Mouse (Mus musculus): ENCODE results near the gene Ldb3. TPM values are rescaled to one million over a fixed set of nuclear protein-coding genes. Genes with fewer than 3 reads are reported as not detected.
A peak's percentile ranks its signal among the peaks of the same experiment; 100 is the strongest.

Gene Ldb3
- polyA plus RNA-seq (2016; fragmentation: Nextera tagmentation; extraction: Ambion mirVana): 0.02 TPM in 1 of 2 replicates, not detected in the other

DNA sequence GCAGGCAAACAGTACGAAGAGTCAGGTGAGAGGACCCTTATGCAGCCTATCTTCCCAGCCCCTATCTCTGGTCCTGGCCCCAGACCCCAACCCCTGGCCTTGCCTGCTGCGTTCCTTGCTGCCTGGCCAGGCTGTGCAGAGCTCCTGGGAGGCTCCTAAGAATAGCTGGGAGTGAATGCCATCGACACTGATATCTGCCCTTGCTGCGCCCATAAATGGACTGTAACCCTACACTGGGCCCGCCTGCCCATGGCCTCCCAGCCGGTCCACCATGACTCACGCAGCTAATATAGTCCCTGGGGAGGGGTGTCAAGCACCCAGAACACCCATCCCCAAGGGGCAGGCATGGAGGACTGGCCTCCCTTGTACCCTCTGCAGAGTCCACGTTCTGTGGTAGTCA, at the start of gene Ldb3:
Gene Ldb3 (minus strand): TSS at position 185 of the 400 bp plus-strand sequence.
- Histone ChIP-seq H3K4me3 (no peak within 1 kb of the TSS), H3K27ac (replicated peaks) (no peak within 1 kb of the TSS), H3K4me1 (peaks cover 15% of the 10 kb centered on the region), H3K36me3 (no peaks in the 10 kb centered on the region), H3K9me3 (replicated peaks) (no peaks in the 10 kb centered on the region), H3K27me3 (ENCODE audit: low read depth, poor library complexity, severe bottlenecking) (no peaks in the 10 kb centered on the region)
- 75% methylated on average over 8 of the region's 8 CpGs for WGBS
- no peak for DNase-seq (ENCODE audit: low spot score)

GRCm38 (mm10) chr14:34635721-34636120, 47.2 kb upstream of the Ldb3 start:
- Histone ChIP-seq H3K9me3 (replicated peaks) (no peaks in the 10 kb centered on the region), H3K4me1 (no peaks in the 10 kb centered on the region), H3K27me3 (ENCODE audit: low read depth, poor library complexity, severe bottlenecking) (no peaks in the 10 kb centered on the region), H3K27ac (replicated peaks) (no peak overlapping the region), H3K36me3 (no peaks in the 10 kb centered on the region), H3K4me3 (no peak overlapping the region)
- WGBS: 86% methylated on average over 6 of the region's 6 CpGs
- DNase-seq (ENCODE audit: low spot score): no peak

DNA sequence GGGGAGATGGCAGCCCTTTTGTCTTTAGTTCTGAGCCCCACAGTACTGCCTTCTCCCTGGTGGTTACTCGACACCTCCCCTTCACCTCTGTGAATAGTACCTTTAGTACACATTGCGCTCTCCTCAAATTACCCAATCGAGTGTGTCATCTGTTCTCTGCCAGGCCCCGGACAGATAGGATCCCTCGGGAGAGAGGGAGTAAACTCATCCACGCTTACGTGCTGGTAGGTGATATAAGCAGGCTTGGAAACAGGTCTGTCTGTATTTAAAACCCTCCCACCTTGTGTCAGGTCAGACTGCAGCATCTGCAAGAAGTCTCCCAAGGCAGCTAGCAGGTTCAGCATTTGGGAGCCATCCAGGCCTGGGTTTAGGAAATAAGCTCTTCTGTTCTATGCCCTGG, 46.7 kb upstream of the Ldb3 start:
- no peak overlapping the region for H3K4me3 ChIP-seq
- H3K27me3 ChIP-seq (ENCODE audit: low read depth, poor library complexity, severe bottlenecking): no peaks in the 10 kb centered on the region
- 52% methylated on average over 7 of the region's 7 CpGs for WGBS
- no peaks in the 10 kb centered on the region for H3K9me3 ChIP-seq (replicated peaks)
- no peak for DNase-seq (ENCODE audit: low spot score)
- no peak overlapping the region for H3K27ac ChIP-seq (replicated peaks)
- no peaks in the 10 kb centered on the region for H3K4me1 ChIP-seq
- no peaks in the 10 kb centered on the region for H3K36me3 ChIP-seq

- no peak for DNase-seq (ENCODE audit: low spot score)
- Histone ChIP-seq H3K27me3 (ENCODE audit: low read depth, poor library complexity, severe bottlenecking) (no peaks in the 10 kb centered on the region), H3K4me1 (no peaks in the 10 kb centered on the region), H3K36me3 (no peaks in the 10 kb centered on the region), H3K27ac (replicated peaks) (no peak overlapping the region), H3K9me3 (replicated peaks) (no peaks in the 10 kb centered on the region), H3K4me3 (no peak overlapping the region)
- WGBS: 77% methylated on average over 10 of the region's 10 CpGs
Observed at GRCm38 (mm10) chr14:34632722-34633448, 44.4 kb upstream of the Ldb3 start.

DNA sequence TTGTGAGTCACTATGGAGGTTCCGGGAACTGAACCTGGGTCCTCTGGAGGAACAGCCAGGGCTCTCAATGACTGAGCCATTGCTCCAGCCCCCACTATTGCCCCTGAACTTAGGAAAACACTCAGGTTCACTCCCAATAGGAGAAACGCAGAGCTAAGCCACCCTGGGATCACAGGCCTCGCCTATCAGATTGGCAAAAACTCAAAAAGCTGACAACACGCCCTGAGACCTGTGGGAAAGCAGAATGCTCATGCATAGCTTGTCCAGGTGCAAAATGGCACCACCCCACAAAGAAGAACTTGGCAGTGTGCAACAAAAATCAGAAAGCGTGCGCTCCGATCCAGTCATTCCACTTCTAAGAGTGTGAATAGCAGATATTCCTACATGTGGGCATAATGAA, 38.3 kb upstream of the Ldb3 start:
- Histone ChIP-seq H3K27me3 (ENCODE audit: low read depth, poor library complexity, severe bottlenecking) (no peaks in the 10 kb centered on the region), H3K4me3 (no peak overlapping the region), H3K9me3 (replicated peaks) (no peaks in the 10 kb centered on the region), H3K4me1 (no peaks in the 10 kb centered on the region), H3K27ac (replicated peaks) (no peak overlapping the region), H3K36me3 (no peaks in the 10 kb centered on the region)
- 90% methylated on average over 7 of the region's 7 CpGs for WGBS
- no peak for DNase-seq (ENCODE audit: low spot score)

DNA sequence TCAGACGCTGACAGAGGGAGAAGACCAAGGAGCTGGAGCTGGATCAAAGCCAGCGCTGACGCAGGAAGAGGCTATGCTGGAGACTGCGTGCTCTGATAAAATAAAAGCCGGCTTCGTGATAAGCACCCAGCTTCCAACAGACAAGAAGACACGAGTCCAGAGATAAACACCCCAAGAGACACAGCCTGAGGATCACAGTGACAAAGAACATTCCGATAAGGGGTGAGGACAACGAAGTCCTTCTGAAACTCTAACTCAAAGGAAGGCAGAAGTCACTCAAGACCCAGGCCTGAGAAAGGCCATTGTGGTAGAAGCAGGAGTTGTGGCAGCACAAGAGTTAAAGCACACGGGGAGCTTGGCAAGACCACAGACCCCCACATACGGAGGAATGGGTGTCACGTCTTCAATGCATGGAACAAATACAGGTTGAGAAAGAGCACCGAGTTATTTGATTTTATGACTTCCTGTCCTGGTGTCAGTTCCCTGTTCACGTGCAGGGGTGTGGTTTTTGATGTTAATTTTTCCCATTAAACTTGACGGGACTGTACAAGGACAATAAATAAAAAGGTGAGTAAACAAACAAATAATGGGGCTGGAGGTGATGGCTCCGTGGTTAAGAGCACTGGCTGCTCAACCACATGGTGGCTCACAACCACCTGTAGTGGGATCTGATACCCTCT, 35.2 kb upstream of the Ldb3 start:
- no peak for DNase-seq (ENCODE audit: low spot score)
- WGBS: 83% methylated on average over 16 of the region's 16 CpGs

DNA sequence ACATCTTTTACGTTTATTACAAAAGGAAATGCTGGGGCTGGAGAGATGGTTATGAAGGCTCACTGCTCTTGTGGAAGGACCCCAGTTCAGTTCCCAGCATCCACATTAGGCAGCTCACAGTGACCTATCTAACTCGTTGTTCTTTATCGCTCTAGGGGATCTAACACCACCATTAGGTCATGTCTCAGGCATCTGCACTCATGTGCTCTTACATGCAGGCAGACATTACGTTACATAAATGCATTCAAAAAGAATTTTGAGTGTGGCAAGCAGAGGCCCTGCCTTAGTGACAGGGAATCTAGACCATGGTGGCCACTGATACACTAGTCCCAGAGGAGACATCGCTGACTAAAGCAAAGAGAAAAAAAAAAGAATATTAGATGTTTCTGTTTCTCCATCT, 34.6 kb upstream of the Ldb3 start:
- H3K36me3 ChIP-seq: no peaks in the 10 kb centered on the region
- H3K27ac ChIP-seq (replicated peaks): no peak overlapping the region
- H3K4me3 ChIP-seq: no peak overlapping the region
- 92% methylated on average over 5 of the region's 5 CpGs for WGBS
- no peaks in the 10 kb centered on the region for H3K9me3 ChIP-seq (replicated peaks)
- H3K27me3 ChIP-seq (ENCODE audit: low read depth, poor library complexity, severe bottlenecking): peaks cover 10% of the 10 kb centered on the region
- H3K4me1 ChIP-seq: peaks cover 4% of the 10 kb centered on the region; the same call in 1 of the 2 replicates
- no peak for DNase-seq (ENCODE audit: low spot score)

More for the DNA sequence above, 35.2 kb upstream of the Ldb3 start:
- H3K27ac ChIP-seq (replicated peaks): no peak overlapping the region
- peaks cover 6% of the 10 kb centered on the region for H3K27me3 ChIP-seq (ENCODE audit: low read depth, poor library complexity, severe bottlenecking)
- no peaks in the 10 kb centered on the region for H3K9me3 ChIP-seq (replicated peaks)
- no peaks in the 10 kb centered on the region for H3K36me3 ChIP-seq
- no peak overlapping the region for H3K4me3 ChIP-seq
- peaks cover 2% of the 10 kb centered on the region; the same call in 1 of the 2 replicates for H3K4me1 ChIP-seq

DNA sequence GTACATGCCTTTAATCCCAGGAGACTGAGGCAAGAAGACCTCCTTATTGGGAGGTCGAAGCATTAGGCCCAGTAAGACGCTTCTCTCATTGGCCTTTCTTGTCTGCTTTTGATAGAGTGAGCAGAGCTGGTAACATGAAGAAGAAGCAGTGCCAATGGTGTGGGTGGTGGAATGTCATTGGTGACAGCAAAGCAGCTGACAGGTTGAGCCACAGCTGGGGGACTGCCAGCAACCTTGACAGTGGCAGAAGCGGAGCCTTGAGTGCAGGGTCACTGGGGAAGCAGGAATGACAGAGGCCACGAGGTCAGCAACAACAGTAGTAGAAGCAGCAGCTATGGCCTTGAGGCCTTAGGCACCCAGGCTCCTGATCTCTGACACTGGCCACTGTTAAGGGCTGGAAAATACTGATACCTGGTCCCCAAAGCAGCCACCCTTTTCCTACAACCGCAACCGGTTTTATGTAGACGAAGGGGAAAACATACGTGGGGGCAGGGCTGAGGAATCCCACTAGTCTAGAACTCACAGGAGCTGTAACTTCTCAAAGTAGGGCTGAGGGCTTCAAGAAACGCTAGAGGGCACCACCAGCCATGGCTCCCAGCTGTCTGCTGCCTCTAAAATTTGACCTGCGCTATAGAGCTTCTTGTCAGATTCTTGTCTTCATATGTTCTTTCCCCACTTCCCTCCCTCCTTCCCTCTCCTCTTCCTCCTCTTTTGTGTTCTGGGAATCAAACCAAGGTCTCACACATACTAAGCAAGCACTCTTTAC, 32.3 kb upstream of the Ldb3 start:
- peak; percentile 29 for DNase-seq (ENCODE audit: low spot score)

DNA sequence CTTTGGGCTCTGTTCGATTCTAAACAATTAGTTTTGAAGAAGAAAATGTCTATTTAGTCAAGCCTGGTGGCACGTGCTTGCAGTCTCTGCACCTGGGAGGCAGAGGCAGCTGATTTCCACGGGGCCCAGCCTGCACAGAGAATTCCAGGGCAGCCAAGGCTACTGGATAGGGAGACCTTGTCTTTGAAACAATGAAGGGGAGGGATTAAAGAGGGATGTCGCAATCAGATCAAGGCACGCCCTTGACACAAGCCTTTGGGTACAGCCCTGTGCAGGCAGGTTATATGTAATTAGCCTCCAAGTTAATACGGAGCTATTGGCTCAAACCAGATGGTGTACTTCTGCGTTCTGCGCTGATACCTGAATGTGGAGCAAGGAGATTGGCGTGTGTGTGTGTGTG, 30.3 kb upstream of the Ldb3 start:
- WGBS: 42% methylated on average over 9 of the region's 9 CpGs
- Histone ChIP-seq H3K9me3 (replicated peaks) (no peaks in the 10 kb centered on the region), H3K27me3 (ENCODE audit: low read depth, poor library complexity, severe bottlenecking) (peaks cover 42% of the 10 kb centered on the region), H3K4me1 (peaks cover 14% of the 10 kb centered on the region), H3K36me3 (no peaks in the 10 kb centered on the region), H3K27ac (replicated peaks) (no peak overlapping the region), H3K4me3 (no peak overlapping the region)
- DNase-seq (ENCODE audit: low spot score): no peak

More for the DNA sequence above, 32.3 kb upstream of the Ldb3 start:
- H3K36me3 ChIP-seq: no peaks in the 10 kb centered on the region
- H3K27me3 ChIP-seq (ENCODE audit: low read depth, poor library complexity, severe bottlenecking): peaks cover 22% of the 10 kb centered on the region
- H3K27ac ChIP-seq (replicated peaks): no peak overlapping the region
- H3K4me1 ChIP-seq: peaks cover 4% of the 10 kb centered on the region; the same call in 1 of the 2 replicates
- no peaks in the 10 kb centered on the region for H3K9me3 ChIP-seq (replicated peaks)
- 38% methylated on average over 10 of the region's 10 CpGs for WGBS
- no peak overlapping the region for H3K4me3 ChIP-seq

DNA sequence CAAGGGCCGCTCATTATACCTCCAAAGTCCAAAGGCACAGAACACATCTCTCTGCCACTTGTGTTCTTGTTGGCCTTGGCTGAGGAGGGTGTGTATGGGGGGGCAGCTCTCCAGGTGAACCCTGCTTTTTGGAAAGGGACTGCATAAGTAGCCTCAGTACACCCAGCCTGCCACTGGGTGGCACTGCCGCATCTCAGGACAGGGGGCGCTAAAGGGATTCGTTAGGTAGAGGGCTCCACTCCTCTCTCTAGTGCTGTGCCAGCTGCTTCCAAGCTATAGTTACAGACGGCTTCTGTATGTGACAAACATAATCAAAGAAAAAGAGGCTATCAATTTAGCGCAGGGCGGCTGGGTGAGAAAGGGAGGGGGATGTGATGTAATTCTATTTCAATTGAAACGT, 28.3 kb upstream of the Ldb3 start:
- Histone ChIP-seq H3K27me3 (ENCODE audit: low read depth, poor library complexity, severe bottlenecking) (peaks cover 53% of the 10 kb centered on the region), H3K27ac (replicated peaks) (no peak overlapping the region), H3K4me1 (peaks cover 14% of the 10 kb centered on the region), H3K4me3 (no peak overlapping the region), H3K36me3 (no peaks in the 10 kb centered on the region), H3K9me3 (replicated peaks) (no peaks in the 10 kb centered on the region)
- 4% methylated on average over 8 of the region's 8 CpGs for WGBS
- peak; percentile 82 for DNase-seq (ENCODE audit: low spot score)

DNA sequence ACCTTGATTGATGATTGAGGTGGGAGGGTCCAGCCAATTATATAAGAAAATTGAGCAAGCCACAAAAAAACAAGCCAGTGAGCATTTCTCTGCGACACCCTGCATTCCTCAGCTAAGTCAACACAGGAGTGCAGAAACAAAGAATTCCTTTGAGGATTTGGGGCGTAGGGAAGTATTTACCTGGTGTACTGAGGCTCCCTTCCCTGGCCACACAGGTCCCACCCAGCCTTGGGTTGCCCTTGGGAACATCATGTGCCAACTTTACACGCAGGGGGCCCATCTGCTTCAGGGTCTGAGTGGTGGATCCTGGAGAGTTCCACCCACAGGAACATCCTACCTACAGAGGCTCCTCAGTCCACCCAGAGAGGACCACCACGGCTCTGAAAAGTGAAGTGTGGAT, 27.1 kb upstream of the Ldb3 start:
- no peaks in the 10 kb centered on the region for H3K36me3 ChIP-seq
- 55% methylated on average over 4 of the region's 4 CpGs for WGBS
- H3K4me1 ChIP-seq: peaks cover 14% of the 10 kb centered on the region
- peaks cover 53% of the 10 kb centered on the region for H3K27me3 ChIP-seq (ENCODE audit: low read depth, poor library complexity, severe bottlenecking)
- no peaks in the 10 kb centered on the region for H3K9me3 ChIP-seq (replicated peaks)
- DNase-seq (ENCODE audit: low spot score): no peak
- H3K27ac ChIP-seq (replicated peaks): no peak overlapping the region
- H3K4me3 ChIP-seq: no peak overlapping the region

DNA sequence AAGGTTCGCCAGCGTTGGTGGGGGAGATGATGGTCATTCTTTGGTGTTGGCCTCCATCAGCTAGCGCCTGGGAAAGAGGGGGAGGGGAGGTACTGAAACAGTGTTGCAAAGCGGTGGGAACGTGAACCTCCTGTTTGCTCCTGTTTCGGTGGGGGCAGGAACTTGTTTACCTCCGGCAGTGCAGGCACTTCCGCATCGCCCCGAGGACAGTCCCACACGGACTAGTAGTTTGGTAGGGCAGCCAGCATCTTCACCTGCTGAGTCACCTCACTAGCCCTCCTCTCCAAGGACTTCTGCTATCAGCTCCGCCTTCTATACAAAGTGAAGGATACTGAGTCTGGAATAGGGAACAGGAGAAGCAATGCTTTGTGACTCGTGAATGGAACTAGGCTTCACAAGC, 26.6 kb upstream of the Ldb3 start:
- no peak for DNase-seq (ENCODE audit: low spot score)
- Histone ChIP-seq H3K4me3 (peak overlapping the region; percentile 43), H3K4me1 (peaks cover 14% of the 10 kb centered on the region), H3K27me3 (ENCODE audit: low read depth, poor library complexity, severe bottlenecking) (peaks cover 53% of the 10 kb centered on the region), H3K27ac (replicated peaks) (no peak overlapping the region), H3K36me3 (no peaks in the 10 kb centered on the region), H3K9me3 (replicated peaks) (no peaks in the 10 kb centered on the region)
- 2% methylated on average over 13 of the region's 13 CpGs for WGBS
